In genomic region chr10:96685991-96686601, GRCm38 (mm10) we compare ENCODE assay signal across 9 mouse cellular contexts.
DNase-seq lines count a peak whose midpoint lies in the region; ATAC-seq and TF ChIP-seq lines count a peak whose summit lies in the region.
"Had no signal": no experiment of that assay in that cellular context is flagged by ENCODE, and none has a peak within 500 bp of the region (broad histone marks: within the 10 kb centered on the region; RNA-seq: fewer than 3 reads in every experiment).

No protein-coding gene starts in this region.

- 40% methylated on average over 5 of the region's 5 CpGs for WGBS in spleen, adult 2 months
- WGBS in liver, embryonic 11.5 days, result 35% methylated on average over 5 of the region's 5 CpGs
- 90% methylated on average over 5 of the region's 5 CpGs for WGBS in midbrain, embryonic 14.5 days

- no peak for ATAC-seq in liver, embryonic 11.5 days (replicated peaks; ENCODE audit: low FRiP score)
- ATAC-seq in midbrain, embryonic 14.5 days (ENCODE audit: low FRiP score, low TSS enrichment), result no peak

- H3K4me2 ChIP-seq in liver, embryonic 11.5 days, result no peak overlapping the region
- H3K4me2 ChIP-seq in midbrain, embryonic 14.5 days (ENCODE audit: low read length), result no peak overlapping the region
- H3K4me2 ChIP-seq: forebrain, embryonic 12.5 days had no signal

- no peaks in the 10 kb centered on the region for H3K9me3 ChIP-seq in liver, embryonic 11.5 days (ENCODE audit: control insufficient read depth, low read length)
- no peaks in the 10 kb centered on the region for H3K9me3 ChIP-seq in midbrain, embryonic 14.5 days (ENCODE audit: control insufficient read depth, low read length)
- H3K9me3 ChIP-seq: forebrain, embryonic 12.5 days had no signal

- no peak overlapping the region for H3K4me3 ChIP-seq in spleen, adult 2 months (ENCODE audit: extremely low read depth, insufficient read depth, insufficient read length)
- no peak overlapping the region for H3K4me3 ChIP-seq in liver, embryonic 11.5 days (ENCODE audit: low read depth, low read length)
- H3K4me3 ChIP-seq in midbrain, embryonic 14.5 days (replicated peaks; ENCODE audit: low read depth, low read length), result no peak overlapping the region
- H3K4me3 ChIP-seq: forebrain, embryonic 12.5 days had no signal

- no peak for DNase-seq in spleen, adult 2 months (ENCODE audit: low read depth in 1 of 2, low spot score in 2 of 2)
- DNase-seq in spleen, adult 12 weeks (ENCODE audit: low spot score), result no peak
- DNase-seq in fibroblast of lung, adult 2 months (ENCODE audit: low read depth), result peak; percentile 32
- no peak for DNase-seq in liver, embryonic 11.5 days (ENCODE audit: low spot score)
- DNase-seq in splenic B cell, adult 2 months (ENCODE audit: low read depth, low spot score), result peak; percentile 26
- DNase-seq in cerebellum, adult 8-10 months, result no peak
- no peak for DNase-seq in midbrain, embryonic 14.5 days
- no peak for DNase-seq in MN1 (ENCODE audit: low spot score)

- H3K27ac ChIP-seq in spleen, adult 2 months (ENCODE audit: insufficient read depth, low read length), result 0 out of 2 replicates have a peak overlapping the region, but pooled peaks have one; percentile 3
- peak overlapping the region; percentile 8 for H3K27ac ChIP-seq in liver, embryonic 11.5 days (ENCODE audit: low read depth, low read length)
- no peak overlapping the region for H3K27ac ChIP-seq in midbrain, embryonic 14.5 days (replicated peaks; ENCODE audit: low read depth, low read length)
- H3K27ac ChIP-seq: forebrain, embryonic 12.5 days had no signal

- no peak for TF ChIP-seq CTCF in spleen, adult 2 months (IDR thresholded peaks at IDR 0.05; ENCODE audit: extremely low read depth, insufficient read depth, insufficient read length, insufficient replicate concordance)

- no peaks in the 10 kb centered on the region for H3K27me3 ChIP-seq in spleen, adult 2 months (ENCODE audit: control insufficient read depth, insufficient read depth, low read length)
- H3K27me3 ChIP-seq in liver, embryonic 11.5 days (replicated peaks; ENCODE audit: control insufficient read depth, insufficient read depth, low read length), result no peaks in the 10 kb centered on the region
- no peaks in the 10 kb centered on the region for H3K27me3 ChIP-seq in splenic B cell, adult 2 months (ENCODE audit: control insufficient read depth, insufficient read depth, low read length, poor library complexity, severe bottlenecking)
- no peaks in the 10 kb centered on the region for H3K27me3 ChIP-seq in midbrain, embryonic 14.5 days (ENCODE audit: control insufficient read depth, insufficient read depth, low read length)
- H3K27me3 ChIP-seq: forebrain, embryonic 12.5 days had no signal

- H3K4me1 ChIP-seq in spleen, adult 2 months (ENCODE audit: control insufficient read depth, insufficient read depth, insufficient read length), result peaks cover 2% of the 10 kb centered on the region
- H3K4me1 ChIP-seq in liver, embryonic 11.5 days (replicated peaks; ENCODE audit: control insufficient read depth, insufficient read depth, low read length), result peaks cover 7% of the 10 kb centered on the region
- no peaks in the 10 kb centered on the region for H3K4me1 ChIP-seq in midbrain, embryonic 14.5 days (ENCODE audit: control insufficient read depth, insufficient read depth, low read length)

- no peak overlapping the region for H3K9ac ChIP-seq in liver, embryonic 11.5 days (ENCODE audit: low read depth, low read length)
- no peak overlapping the region for H3K9ac ChIP-seq in midbrain, embryonic 14.5 days (replicated peaks; ENCODE audit: low read length)
- H3K9ac ChIP-seq: forebrain, embryonic 12.5 days had no signal

- no peaks in the 10 kb centered on the region for H3K36me3 ChIP-seq in spleen, adult 2 months (ENCODE audit: control insufficient read depth, insufficient read depth, low read length)
- no peaks in the 10 kb centered on the region for H3K36me3 ChIP-seq in liver, embryonic 11.5 days (ENCODE audit: control insufficient read depth, insufficient read depth, low read length)
- H3K36me3 ChIP-seq in splenic B cell, adult 2 months (ENCODE audit: control insufficient read depth, insufficient read depth, low read length, poor library complexity, severe bottlenecking), result no peaks in the 10 kb centered on the region
- no peaks in the 10 kb centered on the region for H3K36me3 ChIP-seq in midbrain, embryonic 14.5 days (ENCODE audit: control insufficient read depth, insufficient read depth, low read length)
- H3K36me3 ChIP-seq: forebrain, embryonic 12.5 days had no signal

- no peak for TF ChIP-seq POLR2A in spleen, adult 2 months (IDR thresholded peaks at IDR 0.05; ENCODE audit: low read depth, low read length)

Comparison
In these comparisons a context has a peak if more than half of its experiments do, and no peak if none do; other contexts are left out.
1. DNase-seq: peak in fibroblast of lung, adult 2 months (single experiment) and splenic B cell, adult 2 months (single experiment); none in spleen, adult 2 months (0 of 2), spleen, adult 12 weeks (single experiment), liver, embryonic 11.5 days (single experiment), cerebellum, adult 8-10 months (single experiment), midbrain, embryonic 14.5 days (single experiment) and MN1 (single experiment).